Mouse (Mus musculus) thymus, adult 2 months (tissue): ENCODE measurements around the gene Knop1.

Experiments
- CTCF ChIP-seq: fragments of 200-500 bp; IDR thresholded peaks from 2 replicates; pipeline ENCODE4 v1.5.1; 2012; ENCODE audit warnings: mild to moderate bottlenecking, control low read depth, low read length, moderate library complexity, borderline replicate concordance; ENCODE audit not compliant: control insufficient read depth, poor library complexity, insufficient read depth; ENCODE audit errors: extremely low read depth
- POLR2A ChIP-seq: fragments of 200-500 bp; IDR thresholded peaks from 2 replicates; pipeline ENCODE4 v1.6.1; 2012; ENCODE audit warnings: mild to moderate bottlenecking, low read length, control low read depth, moderate library complexity; ENCODE audit not compliant: control insufficient read depth, poor library complexity, insufficient read depth; ENCODE audit errors: extremely low read depth

- TF ChIP-seq POLR2A (no peak), CTCF (no peak)
Observed at GRCm38 (mm10) chr7:118898063-118898462, 42.0 kb upstream of the Knop1 start.
